Mouse (Mus musculus) neural tube, embryonic 13.5 days (tissue): ENCODE measurements around the gene Tatdn3. TPM values are rescaled to one million over a fixed set of nuclear protein-coding genes. Genes with fewer than 3 reads are reported as not detected.

ENCODE experiments used
- ATAC-seq: fragments of 200-750 bp; cut with Nextera tagmentation; 2 replicates; pipeline ENCODE4 v1.8.0; 2017; ENCODE audit warnings: low read depth, mild to moderate bottlenecking, moderate TSS enrichment, moderate library complexity
- H3K27ac ChIP-seq: fragments of 300-500 bp; sonication (generic); replicated peaks from 2 replicates; pipeline ENCODE4 v1.5.1; 2015; ENCODE audit warnings: moderate library complexity, mild to moderate bottlenecking, inconsistent platforms
- H3K27me3 ChIP-seq: fragments of 300-500 bp; sonication (generic); 2 replicates; pipeline ENCODE4 v1.6.1; 2015; ENCODE audit warnings: mild to moderate bottlenecking, inconsistent platforms
- H3K36me3 ChIP-seq: fragments of 300-500 bp; sonication (generic); 2 replicates; pipeline ENCODE4 v1.6.1; 2015; ENCODE audit warnings: mild to moderate bottlenecking, inconsistent platforms
- H3K4me1 ChIP-seq: fragments of 300-500 bp; sonication (generic); replicated peaks from 2 replicates; pipeline ENCODE4 v1.6.1; 2015; ENCODE audit warnings: inconsistent platforms
- H3K4me2 ChIP-seq: fragments of 300-500 bp; sonication (generic); 2 replicates; pipeline ENCODE4 v1.6.1; 2015; ENCODE audit warnings: inconsistent platforms, mild to moderate bottlenecking, moderate library complexity
- H3K4me3 ChIP-seq: fragments of 300-500 bp; sonication (generic); 2 replicates; pipeline ENCODE4 v1.5.1; 2015; ENCODE audit warnings: mild to moderate bottlenecking, inconsistent platforms
- H3K9ac ChIP-seq: fragments of 300-500 bp; sonication (generic); 2 replicates; pipeline ENCODE4 v1.6.1; 2015; ENCODE audit warnings: moderate library complexity, mild to moderate bottlenecking, inconsistent platforms
- H3K9me3 ChIP-seq: fragments of 300-500 bp; sonication (generic); 2 replicates; pipeline ENCODE4 v1.6.1; 2016; ENCODE audit warnings: inconsistent platforms
- WGBS: fragments of 180-500 bp; shearing (Covaris S2); methylation state at CpG from one replicate; pipeline ENCODE4 v1.1.7; 2015; 5-methylcytosine and 5-hydroxymethylcytosine counted together
- polyA plus RNA-seq: library from polyadenylated mRNA; unstranded; fragments of >200 nt; fragmentation: Nextera tagmentation; extraction: Ambion mirVana; gene quantifications from 2 replicates; pipeline ENCODE4 v1.2.1, GENCODE M21; 2015

Tatdn3 gene
- polyA plus RNA-seq, 1 experiment from 2014 or later, result 17.5 TPM

DNA sequence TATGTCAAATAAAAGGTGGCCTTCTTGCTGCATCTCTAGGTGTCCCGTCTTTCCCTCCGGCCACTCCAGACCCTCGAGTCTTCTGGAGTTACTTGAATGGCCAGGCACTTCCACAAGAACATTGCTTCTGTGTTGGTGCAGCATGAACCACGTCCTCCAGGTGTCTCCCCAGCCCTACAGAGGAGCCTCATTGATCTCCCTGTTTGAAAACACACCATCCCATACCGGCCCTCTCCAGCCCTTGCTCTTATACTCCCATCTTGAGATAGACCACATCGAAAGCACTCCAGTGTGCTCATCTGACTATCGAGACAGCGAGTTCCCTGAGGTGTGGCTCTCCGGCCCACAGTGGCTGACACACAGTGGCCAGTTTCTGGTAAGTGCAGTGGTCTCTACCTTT lies 32.3 kb upstream of the Tatdn3 start:
- Histone ChIP-seq H3K36me3 (no peaks in the 10 kb centered on the region), H3K4me3 (no peak overlapping the region), H3K9me3 (no peaks in the 10 kb centered on the region), H3K27me3 (peaks cover 25% of the 10 kb centered on the region), H3K9ac (no peak overlapping the region), H3K4me2 (no peak overlapping the region), H3K4me1 (peaks cover 19% of the 10 kb centered on the region), H3K27ac (no peak overlapping the region)
- 76% methylated on average over 9 of the region's 9 CpGs for WGBS
- ATAC-seq, result no peak

DNA sequence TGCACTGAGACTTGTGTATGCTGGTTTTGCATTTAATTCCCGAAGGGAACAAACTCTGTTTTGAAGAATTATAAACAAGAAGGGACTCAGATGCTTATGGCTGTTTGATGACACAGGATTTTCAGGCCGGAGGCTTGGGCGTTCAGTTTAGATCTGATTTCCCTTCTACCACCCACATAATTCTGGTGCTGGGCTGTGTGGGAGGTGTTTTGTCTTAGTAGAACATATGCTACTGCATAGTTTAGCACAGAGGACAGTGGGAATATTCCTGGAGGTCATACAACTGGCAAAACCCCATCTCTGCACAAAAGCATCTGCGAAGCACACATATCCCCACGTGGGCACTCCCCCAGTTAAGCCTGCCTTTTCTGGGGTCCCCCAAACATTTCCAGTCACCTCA lies 30.8 kb upstream of the Tatdn3 start:
- H3K27ac ChIP-seq, result no peak overlapping the region
- H3K9ac ChIP-seq, result no peak overlapping the region
- no peaks in the 10 kb centered on the region for H3K36me3 ChIP-seq
- no peak overlapping the region for H3K4me2 ChIP-seq
- no peak for ATAC-seq
- H3K4me1 ChIP-seq, result peaks cover 16% of the 10 kb centered on the region
- peaks cover 10% of the 10 kb centered on the region for H3K27me3 ChIP-seq
- H3K9me3 ChIP-seq, result no peaks in the 10 kb centered on the region
- no peak overlapping the region for H3K4me3 ChIP-seq
- WGBS, result 78% methylated on average over 5 of the region's 5 CpGs

DNA sequence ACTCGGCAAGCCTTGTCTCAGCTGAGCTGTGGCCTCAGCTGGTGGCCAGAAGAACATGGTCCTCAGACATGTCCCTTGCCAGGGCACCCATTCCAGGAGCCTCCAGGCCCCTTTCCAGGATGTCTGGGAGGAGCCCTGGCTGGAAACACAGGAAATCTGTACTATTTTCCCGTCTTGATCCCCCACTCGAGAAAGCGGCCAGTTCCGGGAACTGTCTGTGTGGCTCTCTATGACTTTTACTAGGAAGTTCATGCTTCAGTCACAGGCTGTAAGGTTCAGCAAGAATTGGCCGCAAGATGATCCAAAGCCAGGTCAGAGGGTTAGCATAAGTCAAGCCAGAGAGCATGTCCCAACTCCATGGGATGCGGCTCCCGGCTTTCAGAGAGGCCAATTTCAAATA lies 29.3 kb upstream of the Tatdn3 start:
- H3K4me3 ChIP-seq, result no peak overlapping the region
- WGBS, result 85% methylated on average over 8 of the region's 8 CpGs

DNA sequence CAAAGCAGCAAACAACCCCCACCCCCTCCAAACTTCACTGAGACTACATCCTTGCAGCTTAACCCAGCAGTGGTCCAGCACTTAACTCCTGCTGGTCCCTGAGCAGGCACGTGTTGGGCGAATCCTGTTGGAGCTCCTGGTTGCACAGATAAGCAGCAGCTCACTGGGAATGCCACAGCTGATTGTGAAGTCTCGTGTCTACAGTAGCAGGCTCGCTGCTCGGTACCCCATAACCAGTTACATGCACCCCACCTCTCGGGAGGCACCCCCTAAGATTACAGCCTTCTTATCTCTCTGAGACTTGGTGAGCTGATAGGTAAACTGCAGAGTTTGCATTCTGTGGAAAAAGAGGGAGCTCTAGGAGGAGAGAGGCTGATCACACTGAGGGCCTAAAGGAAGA lies 26.6 kb upstream of the Tatdn3 start:
- Histone ChIP-seq H3K27ac (no peak overlapping the region), H3K9ac (no peak overlapping the region), H3K4me2 (no peak overlapping the region), H3K9me3 (no peaks in the 10 kb centered on the region), H3K4me3 (no peak overlapping the region), H3K27me3 (no peaks in the 10 kb centered on the region), H3K36me3 (no peaks in the 10 kb centered on the region), H3K4me1 (no peaks in the 10 kb centered on the region)
- ATAC-seq, result no peak
- 73% methylated on average over 6 of the region's 6 CpGs for WGBS

More for the DNA sequence above, 29.3 kb upstream of the Tatdn3 start:
- H3K4me2 ChIP-seq, result no peak overlapping the region
- H3K9me3 ChIP-seq, result no peaks in the 10 kb centered on the region
- no peak overlapping the region for H3K27ac ChIP-seq
- H3K27me3 ChIP-seq, result peaks cover 3% of the 10 kb centered on the region; the same call in 1 of the 2 replicates
- ATAC-seq, result no peak
- H3K4me1 ChIP-seq, result 0 out of 2 replicates have a peak, but pooled peaks cover 3% of the 10 kb centered on the region
- no peaks in the 10 kb centered on the region for H3K36me3 ChIP-seq
- no peak overlapping the region for H3K9ac ChIP-seq

DNA sequence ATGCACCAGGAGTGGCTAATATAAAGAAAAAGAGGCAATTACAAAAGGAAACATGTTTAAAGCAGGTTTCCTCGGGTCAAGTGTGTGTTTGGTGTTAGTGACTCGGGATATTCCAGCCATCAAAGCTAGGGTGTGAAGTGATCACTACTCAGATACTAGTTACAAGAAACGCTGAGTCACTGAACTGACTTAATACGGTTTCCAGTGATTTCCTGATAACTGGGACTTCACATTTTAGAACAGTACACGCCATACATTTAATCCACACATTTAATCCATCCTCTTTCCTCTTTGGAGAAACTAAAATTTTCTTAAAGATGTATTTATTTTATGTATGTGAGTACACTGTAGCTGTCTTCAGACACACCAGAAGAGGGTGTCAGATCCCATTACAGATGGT lies 25.2 kb upstream of the Tatdn3 start:
- no peaks in the 10 kb centered on the region for H3K4me1 ChIP-seq
- WGBS, result 93% methylated on average over 5 of the region's 5 CpGs
- H3K9me3 ChIP-seq, result no peaks in the 10 kb centered on the region
- H3K4me3 ChIP-seq, result no peak overlapping the region
- H3K9ac ChIP-seq, result no peak overlapping the region
- H3K27me3 ChIP-seq, result no peaks in the 10 kb centered on the region
- no peak overlapping the region for H3K4me2 ChIP-seq
- H3K36me3 ChIP-seq, result no peaks in the 10 kb centered on the region
- ATAC-seq, result no peak
- H3K27ac ChIP-seq, result no peak overlapping the region

DNA sequence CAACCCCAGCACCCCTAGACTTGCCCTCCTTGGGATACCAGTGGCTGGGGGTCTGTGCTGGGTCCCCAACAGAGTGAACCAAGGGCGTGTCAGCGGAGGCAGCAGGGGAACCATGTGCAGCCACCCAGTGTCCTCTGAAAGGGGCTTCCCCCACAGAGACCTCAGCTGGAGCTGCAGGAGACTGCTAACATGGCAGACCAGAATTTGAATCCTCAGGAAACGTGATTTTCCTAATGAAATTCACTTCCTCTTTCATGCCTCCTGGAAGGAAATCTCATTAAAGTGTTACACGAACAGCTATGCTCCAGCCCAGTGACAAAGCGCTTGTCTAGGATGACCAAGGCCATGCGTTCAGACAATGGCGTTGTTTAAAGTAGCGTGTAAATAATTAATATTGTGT lies 24.2 kb upstream of the Tatdn3 start:
- Histone ChIP-seq H3K4me2 (no peak overlapping the region), H3K4me3 (no peak overlapping the region), H3K27me3 (no peaks in the 10 kb centered on the region), H3K9me3 (no peaks in the 10 kb centered on the region), H3K4me1 (no peaks in the 10 kb centered on the region), H3K9ac (no peak overlapping the region), H3K27ac (no peak overlapping the region), H3K36me3 (peaks cover 5% of the 10 kb centered on the region; the same call in 1 of the 2 replicates)
- no peak for ATAC-seq
- 86% methylated on average over 8 of the region's 8 CpGs for WGBS

DNA sequence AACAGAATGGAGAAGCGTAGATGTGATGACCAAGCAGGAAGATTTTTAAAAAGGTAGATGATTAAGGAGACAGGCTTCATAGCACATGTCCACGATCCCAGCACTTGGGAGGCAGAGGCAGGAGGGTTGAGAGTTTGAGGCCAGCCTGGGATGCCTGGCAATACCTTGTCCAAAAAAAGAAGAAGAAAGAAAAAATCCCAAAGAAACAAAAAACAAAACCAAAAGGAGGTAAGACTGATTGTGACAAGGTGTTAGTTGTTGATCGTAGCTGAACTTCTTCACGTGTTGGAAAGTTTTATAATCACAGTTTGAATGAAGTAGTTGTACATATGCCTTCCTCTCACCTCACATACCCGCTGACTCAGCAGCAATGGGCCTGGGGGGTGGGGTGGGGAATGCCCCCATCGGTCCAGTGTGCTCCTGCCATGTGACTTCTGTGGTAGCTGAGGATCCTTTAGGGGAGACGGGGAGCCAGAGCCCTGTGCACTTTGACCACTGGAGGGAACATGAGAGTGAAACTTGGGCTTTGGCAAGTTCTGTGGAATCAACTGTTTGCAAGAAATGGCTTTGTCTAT lies 23.7 kb upstream of the Tatdn3 start:
- H3K27me3 ChIP-seq, result no peaks in the 10 kb centered on the region
- no peak overlapping the region for H3K9ac ChIP-seq
- no peak overlapping the region for H3K27ac ChIP-seq
- no peaks in the 10 kb centered on the region for H3K4me1 ChIP-seq
- H3K4me3 ChIP-seq, result no peak overlapping the region
- peaks cover 5% of the 10 kb centered on the region; the same call in 1 of the 2 replicates for H3K36me3 ChIP-seq
- no peak overlapping the region for H3K4me2 ChIP-seq
- H3K9me3 ChIP-seq, result no peaks in the 10 kb centered on the region
- WGBS, result 88% methylated on average over 7 of the region's 7 CpGs
- no peak for ATAC-seq

DNA sequence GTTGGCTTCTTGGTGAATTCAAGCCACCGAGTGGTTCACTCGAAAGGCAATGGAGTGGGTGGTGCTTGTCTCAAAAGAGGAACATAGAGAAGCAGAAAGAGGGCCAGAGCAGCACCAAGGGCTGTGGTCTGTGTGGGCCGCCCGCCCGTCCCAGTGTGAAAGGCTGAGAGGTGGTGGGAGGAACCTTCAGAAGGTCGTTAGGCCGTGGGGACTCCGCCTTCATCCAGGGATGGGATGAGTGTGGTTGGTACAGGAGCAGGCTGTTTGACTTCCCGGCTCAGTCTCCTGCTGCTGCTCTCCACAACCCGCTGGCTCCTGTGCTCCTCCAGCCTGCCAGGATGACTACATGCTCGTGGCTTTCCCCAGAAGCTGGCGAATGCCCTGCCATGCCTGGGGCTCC lies 22.9 kb upstream of the Tatdn3 start:
- no peak overlapping the region for H3K9ac ChIP-seq
- ATAC-seq, result no peak
- no peaks in the 10 kb centered on the region for H3K4me1 ChIP-seq
- no peak overlapping the region for H3K27ac ChIP-seq
- H3K27me3 ChIP-seq, result no peaks in the 10 kb centered on the region
- H3K4me2 ChIP-seq, result no peak overlapping the region
- no peaks in the 10 kb centered on the region for H3K9me3 ChIP-seq
- no peak overlapping the region for H3K4me3 ChIP-seq
- 73% methylated on average over 12 of the region's 12 CpGs for WGBS
- H3K36me3 ChIP-seq, result peaks cover 5% of the 10 kb centered on the region; the same call in 1 of the 2 replicates

DNA sequence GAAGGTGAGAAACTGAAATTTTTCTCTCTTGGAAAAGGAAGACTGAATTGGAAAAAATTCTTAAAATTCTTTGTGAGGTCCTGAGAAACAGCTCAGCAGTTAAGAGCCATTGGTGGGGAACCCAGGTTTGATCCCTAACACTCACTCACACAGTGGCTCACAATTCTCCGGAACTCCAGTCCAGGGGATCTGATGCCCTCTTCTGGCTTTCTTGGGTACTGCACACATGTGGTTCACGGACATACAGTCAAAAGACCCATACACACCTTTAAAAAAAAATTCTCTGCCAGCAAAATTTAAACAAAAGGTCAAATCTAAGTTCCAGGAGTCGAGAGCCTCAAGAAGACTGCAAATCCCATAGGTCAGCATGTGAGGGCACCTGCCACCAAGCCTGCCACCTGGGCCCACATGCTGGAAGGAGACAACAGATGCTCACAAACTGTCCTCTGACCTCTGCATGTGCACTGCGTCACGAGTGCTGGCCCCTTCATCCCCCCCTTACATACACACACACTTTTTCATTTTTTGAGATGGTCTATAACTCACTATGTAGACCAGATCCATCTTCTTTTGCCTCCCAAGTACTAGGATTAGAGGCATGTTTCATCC lies 22.3 kb upstream of the Tatdn3 start:
- no peaks in the 10 kb centered on the region for H3K27me3 ChIP-seq
- H3K4me3 ChIP-seq, result no peak overlapping the region
- no peak overlapping the region for H3K4me2 ChIP-seq
- H3K9ac ChIP-seq, result no peak overlapping the region
- H3K27ac ChIP-seq, result no peak overlapping the region
- no peaks in the 10 kb centered on the region for H3K9me3 ChIP-seq
- no peak for ATAC-seq
- 73% methylated on average over 5 of the region's 5 CpGs for WGBS
- peaks cover 5% of the 10 kb centered on the region; the same call in 1 of the 2 replicates for H3K36me3 ChIP-seq
- H3K4me1 ChIP-seq, result no peaks in the 10 kb centered on the region

DNA sequence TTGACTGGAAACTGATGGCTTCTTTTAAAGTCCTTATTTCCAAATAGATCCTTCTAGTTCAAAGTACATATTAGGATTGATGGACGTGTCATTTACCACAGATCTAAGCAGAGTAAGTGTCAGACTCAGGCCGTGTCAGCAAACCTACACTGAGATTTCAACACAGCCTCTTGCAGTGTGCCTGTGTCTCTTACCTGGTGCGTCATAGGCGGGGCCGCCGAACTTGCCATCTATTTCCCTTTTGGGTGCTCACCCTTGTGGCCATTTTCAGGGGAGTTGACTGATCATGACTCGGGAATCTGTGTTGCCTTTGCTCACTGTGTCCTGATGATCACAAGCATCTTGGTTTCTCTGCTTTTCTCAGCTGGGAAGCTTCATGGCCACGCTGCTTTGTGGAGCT lies 20.5 kb upstream of the Tatdn3 start:
- no peak overlapping the region for H3K9ac ChIP-seq
- WGBS, result 92% methylated on average over 8 of the region's 8 CpGs
- H3K27ac ChIP-seq, result no peak overlapping the region
- H3K4me1 ChIP-seq, result no peaks in the 10 kb centered on the region
- no peak for ATAC-seq
- no peaks in the 10 kb centered on the region for H3K9me3 ChIP-seq
- no peak overlapping the region for H3K4me2 ChIP-seq
- no peaks in the 10 kb centered on the region for H3K27me3 ChIP-seq
- H3K36me3 ChIP-seq, result peaks cover 9% of the 10 kb centered on the region; the same call in 1 of the 2 replicates
- H3K4me3 ChIP-seq, result no peak overlapping the region

DNA sequence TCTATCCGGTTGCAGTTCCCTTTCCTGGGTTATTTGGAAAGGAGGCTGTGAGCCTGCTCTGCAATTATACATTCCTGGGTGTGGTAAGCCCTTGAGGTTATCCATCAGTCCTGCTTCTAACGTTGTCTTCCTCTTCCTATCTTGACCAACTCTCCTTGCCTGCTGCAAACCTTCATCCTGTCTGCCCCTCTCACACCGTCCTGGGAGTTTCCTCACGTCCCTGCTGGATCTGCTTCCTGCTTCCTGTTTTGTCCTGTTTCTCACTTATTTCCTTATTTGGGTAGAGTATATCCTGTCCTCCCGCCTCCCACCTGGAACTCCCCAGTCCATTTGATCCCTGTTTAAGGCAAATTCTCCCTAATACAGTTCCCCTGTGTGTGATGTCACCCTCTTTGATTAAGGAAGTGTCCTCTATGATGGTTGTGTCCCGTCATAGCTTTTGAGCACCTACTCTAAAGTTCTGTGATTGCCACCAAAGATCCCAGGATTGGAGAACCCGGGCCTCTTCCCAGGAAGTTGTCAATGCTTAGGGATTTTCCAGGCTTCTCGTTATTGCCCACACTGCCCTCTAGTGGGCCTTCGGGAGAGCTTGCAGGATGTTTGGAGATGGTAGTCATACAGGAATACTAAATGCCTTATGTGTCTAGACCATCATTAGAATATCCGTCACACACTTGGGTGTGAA lies 12.6 kb upstream of the Tatdn3 start:
- H3K4me1 ChIP-seq, result no peaks in the 10 kb centered on the region
- 75% methylated on average over 10 of the region's 10 CpGs for WGBS
- H3K9ac ChIP-seq, result no peak overlapping the region
- no peak overlapping the region for H3K27ac ChIP-seq
- no peaks in the 10 kb centered on the region for H3K9me3 ChIP-seq
- H3K36me3 ChIP-seq, result peaks cover 28% of the 10 kb centered on the region
- ATAC-seq, result no peak
- H3K27me3 ChIP-seq, result no peaks in the 10 kb centered on the region
- no peak overlapping the region for H3K4me2 ChIP-seq
- no peak overlapping the region for H3K4me3 ChIP-seq

DNA sequence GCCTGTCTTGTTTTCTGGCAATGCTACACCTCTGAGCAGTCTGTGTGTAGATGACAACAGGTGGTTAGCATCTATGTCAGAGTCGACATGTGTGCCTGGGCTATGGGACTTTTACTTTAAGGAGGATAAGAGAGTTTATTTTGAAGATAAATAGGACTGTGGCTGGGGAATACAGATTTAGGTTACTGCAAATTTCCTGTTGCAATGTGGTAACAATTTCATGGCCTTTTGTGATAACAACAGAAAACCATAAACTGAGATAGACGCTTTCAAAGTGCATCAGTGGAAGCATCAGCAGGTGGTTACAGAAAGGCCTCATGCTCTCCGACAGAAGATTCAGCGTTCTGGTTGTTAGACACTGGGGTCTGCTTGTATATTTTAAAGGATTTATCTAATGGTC lies 10.8 kb upstream of the Tatdn3 start:
- H3K4me1 ChIP-seq, result no peaks in the 10 kb centered on the region
- no peaks in the 10 kb centered on the region for H3K27me3 ChIP-seq
- H3K4me3 ChIP-seq, result no peak overlapping the region
- no peak for ATAC-seq
- H3K27ac ChIP-seq, result no peak overlapping the region
- H3K9me3 ChIP-seq, result no peaks in the 10 kb centered on the region
- H3K4me2 ChIP-seq, result no peak overlapping the region
- WGBS, result 86% methylated on average over 4 of the region's 4 CpGs
- H3K9ac ChIP-seq, result no peak overlapping the region
- peaks cover 31% of the 10 kb centered on the region for H3K36me3 ChIP-seq
